ENCODE assay signal across 8 mouse cellular contexts in genomic region chr8:85072364-85072929, GRCm38 (mm10). TPM values are rescaled to one million over a fixed set of nuclear protein-coding genes. Genes with fewer than 3 reads are reported as not detected.
DNase-seq lines count a peak whose midpoint lies in the region; ATAC-seq lines count a peak whose summit lies in the region.

No protein-coding gene starts in this region.

- peak overlapping the region; percentile 78 for H3K4me2 ChIP-seq in kidney, embryonic 15.5 days
- H3K4me2 ChIP-seq in midbrain, embryonic 12.5 days (replicated peaks) = peak overlapping the region; percentile 78

- H3K9me3 ChIP-seq in kidney, embryonic 15.5 days (replicated peaks) = no peaks in the 10 kb centered on the region
- no peaks in the 10 kb centered on the region for H3K9me3 ChIP-seq in hindbrain, embryonic 10.5 days
- H3K9me3 ChIP-seq in midbrain, embryonic 12.5 days = no peaks in the 10 kb centered on the region

- no peaks in the 10 kb centered on the region for H3K27me3 ChIP-seq in kidney, embryonic 15.5 days
- H3K27me3 ChIP-seq in hindbrain, embryonic 10.5 days (ENCODE audit: insufficient read depth, poor library complexity, severe bottlenecking) = no peaks in the 10 kb centered on the region
- H3K27me3 ChIP-seq in midbrain, embryonic 12.5 days = no peaks in the 10 kb centered on the region

- no peak for DNase-seq in kidney, adult 18-20 months
- DNase-seq in NIH3T3 (ENCODE audit: low read depth) = peak; percentile 63
- DNase-seq in hindbrain, embryonic 10.5 days (ENCODE audit: low spot score) = no peak
- no peak for DNase-seq in gastrocnemius, adult 8-10 months (ENCODE audit: low spot score in 2 of 2)
- DNase-seq in left cerebral cortex, adult 11 months (ENCODE audit: low spot score) = no peak
- DNase-seq in adipocyte (ENCODE audit: low spot score) = no peak

- H3K4me3 ChIP-seq in kidney, embryonic 15.5 days (replicated peaks) = peak overlapping the region; percentile 89
- H3K4me3 ChIP-seq in hindbrain, embryonic 10.5 days = peak overlapping the region; percentile 88
- H3K4me3 ChIP-seq in midbrain, embryonic 12.5 days = peak overlapping the region; percentile 90

- no peak; the same call in 1 of the 2 replicates for ATAC-seq in kidney, embryonic 15.5 days (replicated peaks; ENCODE audit: low FRiP score)
- ATAC-seq in midbrain, embryonic 12.5 days (ENCODE audit: low FRiP score, low read depth) = 0 out of 2 replicates have a peak, but pooled peaks have one; percentile 20

- WGBS in kidney, embryonic 15.5 days = 30% methylated on average over 9 of the region's 9 CpGs
- WGBS in hindbrain, embryonic 10.5 days = 43% methylated on average over 9 of the region's 9 CpGs
- 43% methylated on average over 9 of the region's 9 CpGs for WGBS in midbrain, embryonic 12.5 days

- peaks cover 21% of the 10 kb centered on the region for H3K4me1 ChIP-seq in kidney, embryonic 15.5 days
- peaks cover 30% of the 10 kb centered on the region for H3K4me1 ChIP-seq in hindbrain, embryonic 10.5 days (replicated peaks)
- H3K4me1 ChIP-seq in midbrain, embryonic 12.5 days = peaks cover 18% of the 10 kb centered on the region

- H3K27ac ChIP-seq in kidney, embryonic 15.5 days = peak overlapping the region; percentile 99
- peak overlapping the region; percentile 95 for H3K27ac ChIP-seq in hindbrain, embryonic 10.5 days
- peak overlapping the region; percentile 95 for H3K27ac ChIP-seq in midbrain, embryonic 12.5 days (replicated peaks)

- peaks cover 45% of the 10 kb centered on the region for H3K36me3 ChIP-seq in kidney, embryonic 15.5 days
- H3K36me3 ChIP-seq in hindbrain, embryonic 10.5 days = peaks cover 49% of the 10 kb centered on the region
- peaks cover 45% of the 10 kb centered on the region for H3K36me3 ChIP-seq in midbrain, embryonic 12.5 days

- peak overlapping the region; percentile 87 for H3K9ac ChIP-seq in kidney, embryonic 15.5 days
- peak overlapping the region; percentile 84 for H3K9ac ChIP-seq in midbrain, embryonic 12.5 days (replicated peaks)

RNA-seq across cellular contexts. Expression of gene Dhps, which starts 0.9 kb away (rescaled TPM):
- 68.8 and 72.3 TPM in 2 replicates for polyA plus RNA-seq in kidney, embryonic 15.5 days (2015; fragmentation: Nextera tagmentation; extraction: Ambion mirVana)
- 73.7 and 75.2 TPM in 2 replicates for polyA plus RNA-seq in hindbrain, embryonic 10.5 days (2016; fragmentation: Nextera tagmentation; extraction: Ambion mirVana)
- 74.7 and 74.8 TPM in 2 replicates for polyA plus RNA-seq in midbrain, embryonic 12.5 days (2016; fragmentation: Nextera tagmentation; extraction: Ambion mirVana)
- total RNA-seq in gastrocnemius, adult 8-10 months (2022) = 10 to 100 TPM; 34.1 to 38.9 (median 36.0) TPM

RNA-seq across cellular contexts. Expression of gene Gm5741, which starts 4.7 kb away (rescaled TPM):
- 0.66 and 0.82 TPM in 2 replicates for polyA plus RNA-seq in kidney, embryonic 15.5 days (2015; fragmentation: Nextera tagmentation; extraction: Ambion mirVana)
- polyA plus RNA-seq in hindbrain, embryonic 10.5 days (2016; fragmentation: Nextera tagmentation; extraction: Ambion mirVana) = 0.86 and 1.0 TPM in 2 replicates
- 0.92 and 0.94 TPM in 2 replicates for polyA plus RNA-seq in midbrain, embryonic 12.5 days (2016; fragmentation: Nextera tagmentation; extraction: Ambion mirVana)
- total RNA-seq in gastrocnemius, adult 8-10 months (2022) = not detected

RNA-seq across cellular contexts. Expression of gene Wdr83os, which starts 8.1 kb away (rescaled TPM):
- 141 TPM in 2 replicates for polyA plus RNA-seq in kidney, embryonic 15.5 days (2015; fragmentation: Nextera tagmentation; extraction: Ambion mirVana)
- polyA plus RNA-seq in hindbrain, embryonic 10.5 days (2016; fragmentation: Nextera tagmentation; extraction: Ambion mirVana) = 134 and 136 TPM in 2 replicates
- 114 and 119 TPM in 2 replicates for polyA plus RNA-seq in midbrain, embryonic 12.5 days (2016; fragmentation: Nextera tagmentation; extraction: Ambion mirVana)
- 10 to 100 TPM; 40.7 to 49.9 (median 46.3) TPM for total RNA-seq in gastrocnemius, adult 8-10 months (2022)

RNA-seq across cellular contexts. Expression of gene Wdr83, which starts 8.7 kb away (rescaled TPM):
- 43.3 and 45.1 TPM in 2 replicates for polyA plus RNA-seq in kidney, embryonic 15.5 days (2015; fragmentation: Nextera tagmentation; extraction: Ambion mirVana)
- polyA plus RNA-seq in hindbrain, embryonic 10.5 days (2016; fragmentation: Nextera tagmentation; extraction: Ambion mirVana) = 63.4 TPM in 2 replicates
- polyA plus RNA-seq in midbrain, embryonic 12.5 days (2016; fragmentation: Nextera tagmentation; extraction: Ambion mirVana) = 46.6 and 54.2 TPM in 2 replicates
- total RNA-seq in gastrocnemius, adult 8-10 months (2022) = 10 to 100 TPM; 15.4 to 20.4 (median 16.0) TPM

RNA-seq across cellular contexts. Expression of gene Man2b1, which starts 10.6 kb away (rescaled TPM):
- polyA plus RNA-seq in kidney, embryonic 15.5 days (2015; fragmentation: Nextera tagmentation; extraction: Ambion mirVana) = 39.2 and 41.5 TPM in 2 replicates
- polyA plus RNA-seq in hindbrain, embryonic 10.5 days (2016; fragmentation: Nextera tagmentation; extraction: Ambion mirVana) = 19.8 and 23.1 TPM in 2 replicates
- 19.2 and 20.7 TPM in 2 replicates for polyA plus RNA-seq in midbrain, embryonic 12.5 days (2016; fragmentation: Nextera tagmentation; extraction: Ambion mirVana)
- total RNA-seq in gastrocnemius, adult 8-10 months (2022) = 1 to 10 TPM; 6.4 to 9.8 (median 8.1) TPM
